Mouse (Mus musculus) G1E (cell line): Measurements from ENCODE around the gene Slc4a4.

ENCODE experiments used
- CTCF ChIP-seq: IDR thresholded peaks from 2 replicates; pipeline ENCODE4 v1.5.1; 2012; ENCODE audit warnings: low read depth, low read length, inconsistent platforms, mixed read lengths
- GATA1 ChIP-seq: IDR thresholded peaks from 2 replicates; pipeline ENCODE4 v1.6.1; 2012; ENCODE audit warnings: borderline replicate concordance, low read length, inconsistent platforms, mixed read lengths
- POLR2AphosphoS5 ChIP-seq: IDR thresholded peaks from 2 replicates; pipeline ENCODE4 v1.6.1; 2012; ENCODE audit warnings: low read depth, low read length, inconsistent platforms; ENCODE audit not compliant: insufficient replicate concordance
- TAL1 ChIP-seq: conservative IDR thresholded peaks from 2 replicates; pipeline ENCODE4 v1.6.1; 2012; ENCODE audit warnings: low read depth, low read length, inconsistent platforms, mixed read lengths

- TF ChIP-seq CTCF, result no peak
- no peak for TF ChIP-seq TAL1
- TF ChIP-seq POLR2AphosphoS5, result no peak
- no peak for TF ChIP-seq GATA1
Measured at GRCm38 (mm10) chr5:88907615-88908014, 21.0 kb downstream of the Slc4a4 start.
